Mouse (Mus musculus): ENCODE measurements at regions not wholly inside any gene's neighbourhood (a gene's known extent, or its start where the extent isn't known, plus 50 kb on each side); places are given as distances from the start of the nearest gene placed in this dataset.

- TF ChIP-seq CHD2 (IDR thresholded peaks at IDR 0.05; ENCODE audit: low read depth, low read length) (no peak), HCFC1 (IDR thresholded peaks at IDR 0.05; ENCODE audit: borderline replicate concordance, insufficient read depth, low read length) (no peak), ZNF384 (IDR thresholded peaks at IDR 0.05; ENCODE audit: low read depth, low read length) (no peak), ZC3H11A (IDR thresholded peaks at IDR 0.05; ENCODE audit: borderline replicate concordance, low read depth, low read length) (no peak)
Observed at GRCm38 (mm10) chr10:98584776-98585175, 329.4 kb upstream of the Atp2b1 start.
